Comparison of ENCODE assay signal across 13 mouse cellular contexts in the genomic region with DNA sequence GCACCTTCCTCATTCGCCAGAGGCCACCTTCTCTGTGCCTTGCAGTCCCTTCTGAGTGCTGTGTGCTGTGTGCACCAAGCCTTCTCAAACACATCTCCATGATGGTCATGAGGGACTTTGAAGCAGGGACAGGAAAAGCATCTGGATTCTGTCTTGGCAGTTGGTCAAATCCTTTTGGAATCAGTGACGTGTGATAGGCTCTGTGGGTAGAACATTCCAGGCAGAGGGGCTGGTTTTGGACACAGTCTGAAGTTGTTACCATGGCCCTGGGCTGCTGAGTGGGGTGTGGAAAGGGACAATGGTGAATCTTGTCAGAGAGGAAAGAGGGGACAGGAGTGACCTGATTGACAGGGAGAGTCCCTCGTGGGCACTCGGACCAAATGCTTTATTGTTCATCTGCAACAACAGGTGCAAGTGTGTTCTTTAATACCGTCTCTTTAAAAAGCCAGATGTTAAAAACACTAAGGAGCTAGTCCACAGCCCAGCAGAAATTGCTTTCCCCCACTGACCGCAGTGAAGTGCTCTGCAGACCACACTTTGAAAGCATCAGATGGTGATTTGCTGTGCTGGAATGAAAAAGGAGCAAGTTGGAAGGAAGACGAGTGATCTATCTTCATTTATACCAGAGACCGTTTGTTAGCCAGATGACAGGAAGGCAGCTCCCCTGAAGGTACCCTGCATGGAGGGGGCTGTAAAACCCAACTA.
DNase-seq lines count a peak whose midpoint lies in the region; ATAC-seq lines count a peak whose summit lies in the region.
"Had no signal": no experiment of that assay in that cellular context is flagged by ENCODE, and none has a peak within 500 bp of the region (broad histone marks: within the 10 kb centered on the region; RNA-seq: fewer than 3 reads in every experiment).

No protein-coding gene starts in this region.

- no peaks in the 10 kb centered on the region for H3K9me3 ChIP-seq in intestine, embryonic 14.5 days (ENCODE audit: control insufficient read depth, low read length)
- no peaks in the 10 kb centered on the region for H3K9me3 ChIP-seq in intestine, embryonic 16.5 days (ENCODE audit: control insufficient read depth, low read length)
- no peaks in the 10 kb centered on the region for H3K9me3 ChIP-seq in limb, embryonic 13.5 days

- H3K36me3 ChIP-seq in intestine, embryonic 14.5 days (ENCODE audit: control insufficient read depth, insufficient read depth, low read length) = no peaks in the 10 kb centered on the region
- no peaks in the 10 kb centered on the region for H3K36me3 ChIP-seq in intestine, embryonic 16.5 days (ENCODE audit: control insufficient read depth, insufficient read depth, low read length)
- H3K36me3 ChIP-seq in limb, embryonic 13.5 days = peaks cover 3% of the 10 kb centered on the region; the same call in 1 of the 2 replicates

- H3K4me2 ChIP-seq in intestine, embryonic 14.5 days (ENCODE audit: low read length) = 0 out of 2 replicates have a peak overlapping the region, but pooled peaks have one; percentile 20
- no peak overlapping the region for H3K4me2 ChIP-seq in intestine, embryonic 16.5 days (ENCODE audit: low read depth, low read length)
- peak overlapping the region; percentile 38 for H3K4me2 ChIP-seq in limb, embryonic 13.5 days (replicated peaks)

- no peak for DNase-seq in intestine, embryonic 14.5 days (ENCODE audit: low spot score)
- peak; percentile 12 for DNase-seq in thymus, postnatal 4 days
- DNase-seq in thymus, postnatal 0 days (ENCODE audit: low spot score) = no peak
- no peak for DNase-seq in left cerebral cortex, adult 9 months (ENCODE audit: low spot score in 2 of 2)
- no peak for DNase-seq in cerebellum, postnatal 10 days
- DNase-seq: adrenal gland, postnatal 10 days; cerebellum, adult 18-20 months; heart, postnatal 14 days had no signal

- no peak for ATAC-seq in intestine, embryonic 14.5 days (replicated peaks; ENCODE audit: low FRiP score, low TSS enrichment, low read depth)
- ATAC-seq in intestine, embryonic 16.5 days = no peak
- ATAC-seq in limb, embryonic 13.5 days (ENCODE audit: low FRiP score, low read depth) = peak; percentile 46; the same call in 1 of the 2 replicates
- ATAC-seq in megakaryocyte, adult 5-6 weeks (ENCODE audit: poor library complexity, severe bottlenecking) = no peak
- ATAC-seq: Patski had no signal

- no peak overlapping the region for H3K9ac ChIP-seq in intestine, embryonic 14.5 days (ENCODE audit: low read length)
- H3K9ac ChIP-seq in intestine, embryonic 16.5 days (ENCODE audit: low read depth, low read length) = no peak overlapping the region
- no peak overlapping the region for H3K9ac ChIP-seq in limb, embryonic 13.5 days

- no peak overlapping the region for H3K4me3 ChIP-seq in intestine, embryonic 14.5 days (ENCODE audit: low read depth, low read length)
- no peak overlapping the region for H3K4me3 ChIP-seq in intestine, embryonic 16.5 days (ENCODE audit: low read length)
- H3K4me3 ChIP-seq in limb, embryonic 13.5 days = no peak overlapping the region

- H3K4me1 ChIP-seq in intestine, embryonic 14.5 days (replicated peaks; ENCODE audit: control insufficient read depth, insufficient read depth, low read length) = 0 out of 2 replicates have a peak, but pooled peaks cover 11% of the 10 kb centered on the region
- peaks cover 4% of the 10 kb centered on the region; the same call in 1 of the 2 replicates for H3K4me1 ChIP-seq in intestine, embryonic 16.5 days (ENCODE audit: control insufficient read depth, insufficient read depth, low read length)
- peaks cover 28% of the 10 kb centered on the region for H3K4me1 ChIP-seq in limb, embryonic 13.5 days

- H3K27ac ChIP-seq in intestine, embryonic 14.5 days (ENCODE audit: low read depth) = no peak overlapping the region
- no peak overlapping the region for H3K27ac ChIP-seq in intestine, embryonic 16.5 days (ENCODE audit: low read length)
- peak overlapping the region; percentile 64; the same call in 1 of the 2 replicates for H3K27ac ChIP-seq in limb, embryonic 13.5 days
- H3K27ac ChIP-seq: stomach, postnatal 0 days had no signal

- no peaks in the 10 kb centered on the region for H3K27me3 ChIP-seq in intestine, embryonic 14.5 days (replicated peaks; ENCODE audit: control insufficient read depth, insufficient read depth, low read length)
- H3K27me3 ChIP-seq in intestine, embryonic 16.5 days (replicated peaks; ENCODE audit: control insufficient read depth, insufficient read depth, low read length) = no peaks in the 10 kb centered on the region
- H3K27me3 ChIP-seq in limb, embryonic 13.5 days = no peaks in the 10 kb centered on the region
- H3K27me3 ChIP-seq: Patski had no signal

- WGBS in intestine, embryonic 14.5 days = 28% methylated on average over 8 of the region's 8 CpGs
- 36% methylated on average over 8 of the region's 8 CpGs for WGBS in intestine, embryonic 16.5 days
- 13% methylated on average over 8 of the region's 8 CpGs for WGBS in limb, embryonic 13.5 days
